Mouse (Mus musculus): ENCODE measurements around the gene Tusc1.
A peak's percentile ranks its signal among the peaks of the same experiment; 100 is the strongest.

Gene Tusc1

DNA sequence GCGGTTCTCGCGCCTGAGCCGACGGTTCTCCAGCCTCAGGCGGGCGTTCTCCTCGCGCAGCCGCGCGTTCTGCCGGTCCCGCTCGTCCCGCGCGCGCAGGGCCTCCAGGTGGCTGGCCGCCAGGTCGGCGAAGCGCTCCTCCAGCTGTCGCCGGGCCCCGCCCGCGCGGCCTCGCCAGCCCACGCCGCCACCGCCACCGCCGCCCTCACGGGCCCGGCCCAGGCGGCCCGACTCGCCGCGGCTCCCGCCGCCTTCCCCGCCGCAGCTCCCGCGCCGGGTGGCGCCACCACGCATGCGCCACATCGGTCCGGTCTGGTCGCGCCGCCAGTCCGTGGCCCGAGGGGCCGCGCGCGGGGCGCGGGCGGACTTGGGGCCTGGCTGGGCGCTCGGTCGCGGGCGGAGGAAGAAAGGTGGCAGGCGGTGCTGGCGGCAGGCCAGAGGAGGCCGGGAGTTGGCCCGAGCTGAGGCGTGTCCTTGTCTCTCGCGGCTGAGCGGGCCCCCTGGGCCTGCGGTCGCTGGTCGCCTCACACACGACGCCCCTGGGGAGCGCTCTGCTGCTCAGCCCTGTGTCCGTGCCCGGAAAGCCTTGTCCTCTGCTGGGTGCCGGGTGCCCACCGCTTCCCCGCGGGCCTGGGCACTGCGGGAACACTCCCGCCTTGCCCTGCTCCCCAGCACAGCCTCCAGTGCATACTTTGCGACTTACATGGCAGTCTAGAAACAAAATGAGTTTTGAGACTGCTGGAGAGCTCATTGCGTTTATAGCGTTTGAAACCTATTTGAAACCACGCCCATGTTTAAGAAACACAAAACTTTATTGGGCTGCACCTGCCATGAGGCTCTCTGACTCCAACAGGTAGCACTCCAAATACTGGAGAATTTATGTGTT lies at the start of gene Tusc1:
TSS of gene Tusc1 (minus strand) at position 394 of the 886 bp plus-strand sequence.
- peak; percentile 76 to 87 for DNase-seq

DNA sequence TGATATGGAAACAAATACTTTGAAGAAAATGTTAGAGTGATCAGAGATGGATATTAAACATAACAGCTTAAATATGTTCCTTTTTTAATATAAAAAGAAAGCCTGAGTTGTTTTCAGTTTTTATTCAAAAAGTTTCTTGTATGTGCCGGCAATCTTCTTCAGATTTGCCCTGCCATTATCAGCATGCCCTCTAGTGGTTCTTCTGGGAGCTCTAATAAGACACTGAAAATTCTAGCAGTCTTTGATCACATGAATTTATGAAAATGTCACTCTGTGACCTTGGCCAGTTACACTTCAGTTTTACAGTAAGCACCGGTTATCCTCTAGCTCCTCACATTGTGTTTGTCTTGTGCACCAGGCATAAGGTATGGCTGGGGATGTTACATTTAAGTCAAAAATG lies 17.6 kb upstream of the Tusc1 start:
- no peak for DNase-seq

DNA sequence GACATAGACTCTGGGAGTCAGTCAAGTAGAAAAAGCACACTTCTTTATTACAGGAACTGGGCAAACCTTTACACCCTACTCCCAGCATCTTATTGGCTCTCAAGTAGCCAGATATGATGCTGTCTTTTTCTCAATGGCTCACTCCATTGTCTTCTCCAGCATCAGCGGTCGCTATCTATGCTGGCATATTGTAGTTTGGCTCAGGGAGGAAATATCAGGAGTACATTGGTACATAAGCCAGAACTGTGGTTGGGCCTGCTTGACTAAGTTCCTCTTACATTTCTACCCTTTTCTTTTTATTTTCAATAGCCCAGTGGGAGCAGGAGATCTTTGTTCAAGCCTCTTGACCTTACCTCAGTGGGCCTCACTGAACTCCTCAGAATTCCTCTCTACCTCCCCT lies 9.0 kb upstream of the Tusc1 start:
- no peak for DNase-seq

DNA sequence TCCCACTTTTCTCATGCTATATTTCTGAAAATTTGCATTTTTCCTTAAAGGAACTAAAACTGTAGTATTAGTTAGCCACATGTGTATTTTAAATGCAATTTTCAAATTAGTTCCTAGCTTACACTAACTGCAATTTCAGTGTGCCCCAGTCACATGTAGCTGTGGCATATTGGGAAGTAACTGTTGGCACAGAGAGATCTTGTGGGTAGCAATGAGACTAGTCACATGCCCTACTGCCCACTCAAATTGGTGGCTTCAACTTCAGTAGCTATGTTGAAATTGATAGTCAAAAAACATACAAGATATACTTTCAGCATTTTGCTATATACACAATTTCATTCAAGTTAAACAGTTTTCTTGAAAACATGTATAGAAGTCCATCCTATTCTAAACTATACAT lies 6.3 kb upstream of the Tusc1 start:
- DNase-seq = no peak

DNA sequence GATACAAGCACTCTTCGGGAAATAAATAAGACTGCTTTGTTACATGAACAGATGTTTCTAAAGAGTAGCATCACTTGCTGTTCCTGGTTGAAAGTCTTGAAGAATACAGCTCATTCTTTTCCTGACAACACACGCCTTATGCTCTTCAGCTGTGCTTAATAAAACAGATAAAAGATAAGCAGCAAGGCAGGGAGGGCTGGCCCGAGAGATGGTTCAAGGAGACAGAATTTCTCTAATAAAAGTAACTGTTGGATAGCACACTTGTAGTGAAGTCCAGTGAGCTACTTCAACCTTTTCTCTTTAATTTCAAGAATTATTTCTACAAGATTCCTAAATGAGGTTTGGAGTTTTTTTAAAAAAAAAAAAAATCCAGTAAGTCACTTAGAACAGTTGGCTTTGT lies 2.7 kb upstream of the Tusc1 start:
- DNase-seq = no peak

DNA sequence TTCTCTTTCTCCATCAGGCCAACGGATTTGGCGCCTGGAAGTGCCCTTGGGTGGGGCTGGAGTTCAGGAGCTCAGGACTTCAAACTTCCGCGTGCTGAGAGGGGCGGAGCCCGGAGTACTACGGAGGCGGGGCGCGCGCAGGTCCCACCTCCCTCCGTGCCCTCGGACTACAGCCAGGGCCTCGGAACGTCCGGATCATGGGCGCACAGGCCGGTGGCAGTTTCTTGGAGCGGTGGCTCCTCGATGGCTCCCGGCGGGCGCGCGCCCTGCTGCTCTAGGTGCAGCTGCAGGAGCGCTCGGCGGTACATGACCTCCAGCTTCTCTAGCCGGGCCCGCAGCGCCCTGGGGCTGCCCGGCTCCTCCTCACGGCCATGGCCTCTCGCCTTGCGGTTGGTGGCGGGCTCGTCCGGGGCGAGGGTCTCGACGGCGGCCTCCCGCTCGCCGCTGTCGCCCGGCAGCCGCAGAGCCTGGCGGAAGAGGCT lies 634 bp downstream of the Tusc1 start:
- peak; percentile 83 to 84 for DNase-seq

DNA sequence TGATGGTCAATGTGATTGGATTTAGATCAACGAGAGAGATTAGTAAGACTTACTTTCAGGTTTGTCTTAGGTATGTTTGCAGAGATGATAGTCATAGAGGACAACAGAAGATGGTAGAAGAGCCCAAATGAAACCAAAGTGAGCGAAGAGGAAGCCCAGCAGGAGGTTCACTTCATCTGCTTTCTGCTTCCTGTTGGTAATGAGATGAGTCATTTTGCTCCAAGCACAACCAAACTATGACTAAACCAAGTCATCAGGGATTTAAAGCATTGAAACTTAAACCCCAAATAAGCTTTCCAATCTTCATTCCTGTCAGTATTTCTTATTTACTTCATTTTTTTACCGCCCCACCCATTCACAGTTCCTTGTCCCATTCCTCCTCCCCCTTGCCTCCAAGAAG lies 27.8 kb downstream of the Tusc1 start:
- DNase-seq = no peak

DNA sequence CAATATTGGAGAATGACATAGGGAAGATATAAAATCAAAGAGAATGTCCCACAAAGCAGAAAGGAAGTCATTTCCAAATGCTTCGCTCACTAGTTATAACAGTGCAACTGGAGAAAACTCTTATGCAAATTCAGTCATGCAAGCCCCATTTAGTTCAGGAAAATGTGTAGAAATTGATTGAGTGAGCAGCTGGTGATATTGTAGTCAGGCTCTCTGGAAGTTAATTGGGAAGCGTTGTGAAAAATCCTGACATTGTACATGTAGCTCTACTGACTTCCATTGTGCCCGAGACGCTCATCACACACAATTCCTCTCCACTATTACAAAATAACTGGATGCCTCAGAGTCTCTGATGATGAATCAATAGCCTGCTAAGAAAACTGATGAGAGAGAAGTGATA lies 49.2 kb downstream of the Tusc1 start:
- DNase-seq = no peak

Measured in cerebellum, adult 18-20 months (tissue).